Comparison of ENCODE assay signal across 25 mouse cellular contexts in the genomic region with DNA sequence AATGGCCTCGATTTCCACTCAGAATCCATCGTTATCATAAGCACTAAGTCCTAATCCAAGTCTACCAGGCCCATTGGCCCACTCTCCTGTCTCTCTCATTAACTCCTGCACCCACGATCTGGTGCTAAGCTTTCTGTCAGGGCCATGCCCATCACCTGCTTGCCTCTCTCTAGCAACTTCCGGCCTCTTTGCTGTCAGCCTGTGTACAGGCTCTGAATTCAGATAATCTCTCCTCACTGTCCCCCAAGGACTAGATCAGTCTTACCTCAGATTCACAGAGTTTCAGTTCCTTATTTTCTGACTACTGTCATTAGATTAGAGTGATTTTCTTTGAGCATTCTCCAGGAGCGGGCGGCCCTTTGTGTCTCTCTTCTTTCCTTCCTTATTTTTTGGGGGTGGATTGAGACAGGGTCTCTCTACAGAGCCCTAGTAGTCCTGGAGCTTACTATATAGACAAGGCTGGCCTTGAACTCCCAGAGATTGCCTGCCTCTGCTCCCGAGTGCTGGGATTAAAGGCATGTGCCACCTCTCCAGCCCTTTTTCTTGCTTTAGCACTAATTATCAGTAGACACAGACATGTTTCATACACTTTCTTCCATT. TPM values are rescaled to one million over a fixed set of nuclear protein-coding genes. Genes with fewer than 3 reads are reported as not detected.
A peak's percentile ranks its signal among the peaks of the same experiment; 100 is the strongest.
DNase-seq lines count a peak whose midpoint lies in the region; ATAC-seq lines count a peak whose summit lies in the region.
"Had no signal": no experiment of that assay in that cellular context is flagged by ENCODE, and none has a peak within 500 bp of the region (broad histone marks: within the 10 kb centered on the region; RNA-seq: fewer than 3 reads in every experiment).

No protein-coding gene starts in this region.

- no peak overlapping the region for H3K4me2 ChIP-seq in hindbrain, embryonic 13.5 days
- H3K4me2 ChIP-seq in hindbrain, embryonic 16.5 days (ENCODE audit: low read length): no peak overlapping the region
- H3K4me2 ChIP-seq: embryonic facial prominence, embryonic 13.5 days; forebrain, embryonic 12.5 days; heart, embryonic 15.5 days; liver, embryonic 15.5 days; lung, embryonic 15.5 days; midbrain, embryonic 12.5 days had no signal

- no peak overlapping the region for H3K4me3 ChIP-seq in hindbrain, embryonic 13.5 days
- H3K4me3 ChIP-seq in hindbrain, embryonic 16.5 days (ENCODE audit: low read length): no peak overlapping the region
- H3K4me3 ChIP-seq: embryonic facial prominence, embryonic 13.5 days; erythroblast, embryonic 14.5 days; forebrain, embryonic 12.5 days; heart, embryonic 15.5 days; liver, embryonic 15.5 days; lung, embryonic 15.5 days; midbrain, embryonic 12.5 days had no signal

- H3K36me3 ChIP-seq in hindbrain, embryonic 13.5 days: no peaks in the 10 kb centered on the region
- no peaks in the 10 kb centered on the region for H3K36me3 ChIP-seq in hindbrain, embryonic 16.5 days (ENCODE audit: control insufficient read depth, insufficient read depth, low read length)
- H3K36me3 ChIP-seq: embryonic facial prominence, embryonic 13.5 days; forebrain, embryonic 12.5 days; G1E; heart, embryonic 15.5 days; liver, embryonic 15.5 days; lung, embryonic 15.5 days; midbrain, embryonic 12.5 days had no signal

- DNase-seq in spleen, postnatal 36 days (ENCODE audit: low spot score in 2 of 2): peak; percentile 72 to 78
- no peak for DNase-seq in spleen, postnatal 14 days (ENCODE audit: low spot score in 2 of 2)
- DNase-seq in ovary, postnatal 14 days (ENCODE audit: low spot score): no peak
- no peak for DNase-seq in left cerebral cortex, postnatal 10 days (ENCODE audit: extremely low spot score in 1 of 2, low spot score in 2 of 2)
- no peak for DNase-seq in kidney, postnatal 10 days
- DNase-seq: adrenal gland, adult 8-10 months; cerebellum, adult 18-20 months; cerebellum, postnatal 14 days; gastrocnemius, postnatal 36 days; heart, postnatal 4 days had no signal

- 84% methylated on average over 7 of the region's 7 CpGs for WGBS in hindbrain, embryonic 13.5 days
- WGBS in hindbrain, embryonic 16.5 days: 80% methylated on average over 7 of the region's 7 CpGs

- no peaks in the 10 kb centered on the region for H3K9me3 ChIP-seq in hindbrain, embryonic 13.5 days
- H3K9me3 ChIP-seq in hindbrain, embryonic 16.5 days (ENCODE audit: control insufficient read depth, low read length): no peaks in the 10 kb centered on the region
- H3K9me3 ChIP-seq: embryonic facial prominence, embryonic 13.5 days; forebrain, embryonic 12.5 days; G1E; heart, embryonic 15.5 days; liver, embryonic 15.5 days; lung, embryonic 15.5 days; midbrain, embryonic 12.5 days had no signal

- H3K9ac ChIP-seq in hindbrain, embryonic 13.5 days: 0 out of 2 replicates have a peak overlapping the region, but pooled peaks have one; percentile 13
- H3K9ac ChIP-seq in hindbrain, embryonic 16.5 days (ENCODE audit: low read depth, low read length): no peak overlapping the region; the same call in 1 of the 2 replicates
- H3K9ac ChIP-seq: embryonic facial prominence, embryonic 13.5 days; forebrain, embryonic 12.5 days; heart, embryonic 15.5 days; liver, embryonic 15.5 days; lung, embryonic 15.5 days; midbrain, embryonic 12.5 days had no signal

- H3K27me3 ChIP-seq in hindbrain, embryonic 13.5 days: no peaks in the 10 kb centered on the region
- 0 out of 2 replicates have a peak, but pooled peaks cover 2% of the 10 kb centered on the region for H3K27me3 ChIP-seq in hindbrain, embryonic 16.5 days (replicated peaks; ENCODE audit: control insufficient read depth, insufficient read depth, low read length)
- H3K27me3 ChIP-seq: embryonic facial prominence, embryonic 13.5 days; forebrain, embryonic 12.5 days; liver, embryonic 15.5 days; lung, embryonic 15.5 days had no signal

- no peaks in the 10 kb centered on the region for H3K4me1 ChIP-seq in hindbrain, embryonic 13.5 days (replicated peaks)
- H3K4me1 ChIP-seq in hindbrain, embryonic 16.5 days (ENCODE audit: control insufficient read depth, insufficient read depth, low read depth, low read length): no peaks in the 10 kb centered on the region
- H3K4me1 ChIP-seq: embryonic facial prominence, embryonic 13.5 days; heart, embryonic 15.5 days; lung, embryonic 15.5 days had no signal

- H3K27ac ChIP-seq in hindbrain, embryonic 13.5 days: no peak overlapping the region
- no peak overlapping the region for H3K27ac ChIP-seq in hindbrain, embryonic 16.5 days (ENCODE audit: low read depth, low read length)
- H3K27ac ChIP-seq: embryonic facial prominence, embryonic 13.5 days; forebrain, embryonic 12.5 days; heart, embryonic 15.5 days; hindbrain, postnatal 0 days; liver, embryonic 15.5 days; lung, embryonic 15.5 days; macrophage; midbrain, embryonic 12.5 days had no signal

- intact Hi-C loops in left cerebral cortex, postnatal 10 days (cut with DNase I): no loop called here

- ATAC-seq in hindbrain, embryonic 13.5 days (ENCODE audit: low FRiP score): no peak
- no peak for ATAC-seq in hindbrain, embryonic 16.5 days
- ATAC-seq in megakaryocyte, adult 5-6 weeks (ENCODE audit: poor library complexity, severe bottlenecking): peak; percentile 50
- ATAC-seq: activated CD4-positive, CD25-positive, alpha-beta regulatory T cell, adult 4 months; hindbrain, postnatal 0 days; intestine, embryonic 16.5 days had no signal

RNA-seq across cellular contexts. Expression of gene Senp7, which starts 14.0 kb away (rescaled TPM):
- polyA plus RNA-seq in hindbrain, embryonic 13.5 days (2015; fragmentation: Nextera tagmentation; extraction: Ambion mirVana): 64.5 and 64.6 TPM in 2 replicates
- polyA plus RNA-seq in hindbrain, embryonic 16.5 days (2015; fragmentation: Nextera tagmentation; extraction: Ambion mirVana): 41.0 and 41.4 TPM in 2 replicates
- 25.8 and 31.5 TPM in 2 replicates for total RNA-seq in megakaryocyte, adult 5-6 weeks (2015)
- 28.8 and 33.0 TPM in 2 replicates for total RNA-seq in megakaryocyte, adult 5-6 weeks (2017)
- total RNA-seq in left cerebral cortex, postnatal 10 days (2021): 10 to 100 TPM; 42.7 to 46.2 TPM

RNA-seq across cellular contexts. Expression of gene Trmt10c, which starts 24.5 kb away (rescaled TPM):
- polyA plus RNA-seq in hindbrain, embryonic 13.5 days (2015; fragmentation: Nextera tagmentation; extraction: Ambion mirVana): 20.4 and 22.3 TPM in 2 replicates
- polyA plus RNA-seq in hindbrain, embryonic 16.5 days (2015; fragmentation: Nextera tagmentation; extraction: Ambion mirVana): 17.1 and 17.5 TPM in 2 replicates
- total RNA-seq in megakaryocyte, adult 5-6 weeks (2015): 14.4 and 15.1 TPM in 2 replicates
- 20.2 and 20.9 TPM in 2 replicates for total RNA-seq in megakaryocyte, adult 5-6 weeks (2017)
- total RNA-seq in left cerebral cortex, postnatal 10 days (2021): 1 to 10 TPM; 8.4 TPM

RNA-seq across cellular contexts. Expression of gene Pcnp, which starts 32.6 kb away (rescaled TPM):
- polyA plus RNA-seq in hindbrain, embryonic 13.5 days (2015; fragmentation: Nextera tagmentation; extraction: Ambion mirVana): 252 and 255 TPM in 2 replicates
- polyA plus RNA-seq in hindbrain, embryonic 16.5 days (2015; fragmentation: Nextera tagmentation; extraction: Ambion mirVana): 190 and 191 TPM in 2 replicates
- 85.2 and 88.2 TPM in 2 replicates for total RNA-seq in megakaryocyte, adult 5-6 weeks (2015)
- 97.0 and 104 TPM in 2 replicates for total RNA-seq in megakaryocyte, adult 5-6 weeks (2017)
- 100 to 1,000 TPM; 140 to 144 TPM for total RNA-seq in left cerebral cortex, postnatal 10 days (2021)

Comparison
In these comparisons a context has a peak if more than half of its experiments do, and no peak if none do; other contexts are left out.
1. DNase-seq: peak in spleen, postnatal 36 days (2 of 2); none in spleen, postnatal 14 days (0 of 2), ovary, postnatal 14 days (single experiment), left cerebral cortex, postnatal 10 days (0 of 2) and kidney, postnatal 10 days (single experiment).